Mouse (Mus musculus): Measurements from ENCODE around the gene Fgd3.

DNA sequence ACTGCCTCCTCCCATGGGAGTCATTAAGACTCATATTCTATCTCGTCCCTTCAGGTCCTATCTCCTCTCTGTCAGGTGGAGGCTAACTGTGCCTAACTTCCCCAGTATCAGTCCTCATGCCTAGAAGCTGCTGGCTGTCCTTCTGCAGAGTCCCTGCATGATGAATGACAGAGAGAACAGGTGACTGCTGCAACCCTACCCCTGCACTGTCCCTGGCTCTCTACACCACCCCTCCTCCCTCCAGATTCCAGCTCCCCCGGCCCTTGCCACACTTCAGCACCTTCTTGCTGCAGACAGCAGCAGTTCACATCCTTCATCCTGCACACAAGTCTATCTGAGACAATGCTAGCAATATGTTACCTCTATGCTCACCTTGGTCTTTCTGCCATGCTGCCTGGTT, 37.9 kb downstream of the Fgd3 start:
- TF ChIP-seq POLR2A (IDR thresholded peaks at IDR 0.05; ENCODE audit: low read depth, low read length) (no peak), CTCF (conservative IDR thresholded peaks at IDR 0.05; ENCODE audit: insufficient read depth, insufficient read length, low read depth, low read length) (no peak)
